Mouse (Mus musculus): ENCODE data around the gene Selplg.

DNA sequence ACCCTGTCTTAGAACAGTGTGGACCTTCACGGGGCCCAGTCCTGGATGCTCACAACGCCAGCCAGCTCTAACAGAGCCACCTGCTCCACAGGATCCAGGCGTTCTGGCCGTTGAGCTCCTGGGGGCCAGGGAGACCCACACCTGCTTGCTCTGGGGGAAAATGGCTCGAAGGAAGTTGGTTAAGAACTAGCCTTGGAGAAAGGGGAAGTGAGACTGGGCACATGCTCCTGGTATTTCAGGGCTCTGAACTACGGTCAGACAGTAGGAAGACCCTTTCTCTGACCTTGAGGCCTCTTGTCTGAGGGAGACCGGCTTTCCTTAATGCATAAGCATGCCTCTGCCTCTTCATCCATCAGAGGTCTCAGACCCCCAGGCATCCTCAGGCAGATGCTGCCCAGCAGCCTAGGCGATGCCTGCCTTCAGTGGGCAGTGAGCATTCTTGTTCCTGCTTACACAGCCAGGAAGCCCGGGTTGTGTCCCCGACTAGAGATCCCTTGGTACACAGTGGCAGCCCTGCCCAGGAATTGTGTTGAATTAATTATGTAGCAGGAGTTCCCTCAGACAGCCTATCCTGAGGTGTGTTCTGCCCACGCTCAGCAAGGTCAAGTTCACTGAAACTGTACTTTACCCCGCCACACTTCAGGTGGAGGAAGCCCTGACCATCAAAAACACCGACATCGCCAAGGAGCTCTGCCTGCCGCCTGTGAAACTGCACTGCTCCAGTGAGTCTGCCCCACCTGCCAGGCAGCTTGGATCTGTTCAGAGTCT lies 56.1 kb downstream of the Selplg start:
- no peak for TF ChIP-seq CTCF (IDR thresholded peaks at IDR 0.05; ENCODE audit: extremely low read depth, insufficient read depth, low read length)
- TF ChIP-seq POLR2A (IDR thresholded peaks at IDR 0.05; ENCODE audit: extremely low read depth, insufficient read depth, low read length) = no peak

Measured in cortical plate, adult 2 months (tissue).